Mouse (Mus musculus) T-helper 2 cell (primary cell): ENCODE data around the gene Akap9.
"Not testable (repeated sequence)": the region's sequence is repeated elsewhere in the genome, so short reads cannot be mapped to it uniquely, and the experiment has no call there.

Source experiments
- in situ Hi-C: fragments of 300-600 bp; cut with MboI, MseI; formaldehyde crosslinking; loops from one replicate; pipeline ENCODE4 v1.15.1; 2025; ENCODE audit warnings: high pct_unique_total_duplicates

Gene Akap9

GRCm38 (mm10) chr5:4039351-4039750, 111.5 kb downstream of the Akap9 start:
- in situ Hi-C loops, result no loop called here

- in situ Hi-C loops, result no loop called here
Measured at GRCm38 (mm10) chr5:4040372-4040771, 112.5 kb downstream of the Akap9 start.

GRCm38 (mm10) chr5:4040922-4041321, 113.1 kb downstream of the Akap9 start:
- in situ Hi-C loops, result no loop called here

GRCm38 (mm10) chr5:4060313-4060712, 132.5 kb downstream of the Akap9 start:
- in situ Hi-C loops, result no loop called here

GRCm38 (mm10) chr5:4066476-4067115, 138.7 kb downstream of the Akap9 start:
- in situ Hi-C loops, result no loop called here

- in situ Hi-C loops, result no loop called here
Measured at GRCm38 (mm10) chr5:4067203-4067602, 139.3 kb downstream of the Akap9 start.

- in situ Hi-C loops, result no loop called here
Measured at GRCm38 (mm10) chr5:4079086-4079485, 151.2 kb downstream of the Akap9 start.

GRCm38 (mm10) chr5:4080861-4081260, 153.0 kb downstream of the Akap9 start:
- in situ Hi-C loops, result no loop called here

- in situ Hi-C loops, result no loop called here
Measured at GRCm38 (mm10) chr5:4081513-4081912, 153.7 kb downstream of the Akap9 start.

GRCm38 (mm10) chr5:4084948-4085347, 157.1 kb downstream of the Akap9 start:
- in situ Hi-C loops, result no loop called here

- in situ Hi-C loops, result no loop called here
Measured at GRCm38 (mm10) chr5:4086309-4086708, 158.5 kb downstream of the Akap9 start.

GRCm38 (mm10) chr5:4088190-4088589, 160.3 kb downstream of the Akap9 start:
- in situ Hi-C loops, result no loop called here

GRCm38 (mm10) chr5:4094471-4094870, 166.6 kb downstream of the Akap9 start:
- in situ Hi-C loops, result no loop called here

GRCm38 (mm10) chr5:4101031-4101430, 173.2 kb downstream of the Akap9 start:
- in situ Hi-C loops, result no loop called here

- in situ Hi-C loops, result no loop called here
Measured at GRCm38 (mm10) chr5:4101770-4102169, 173.9 kb downstream of the Akap9 start.

GRCm38 (mm10) chr5:4103626-4104340, 175.9 kb downstream of the Akap9 start:
- in situ Hi-C loops, result no loop called here

GRCm38 (mm10) chr5:4104341-4105040, 176.6 kb downstream of the Akap9 start, which contains the start of gene Cyp51:
Cyp51 (minus strand) TSS chr5:4104746.
- in situ Hi-C loops, result no loop called here

GRCm38 (mm10) chr5:4105651-4106186, 177.9 kb downstream of the Akap9 start:
- in situ Hi-C loops, result no loop called here

GRCm38 (mm10) chr5:4107056-4107455, 179.2 kb downstream of the Akap9 start:
- in situ Hi-C loops, result not testable (repeated sequence)

GRCm38 (mm10) chr5:4112570-4113098, 184.8 kb downstream of the Akap9 start:
- in situ Hi-C loops, result no loop called here
